Mouse (Mus musculus): ENCODE results near the gene Exoc7. TPM values are rescaled to one million over a fixed set of nuclear protein-coding genes. Genes with fewer than 3 reads are reported as not detected.

Gene Exoc7
- polyA plus RNA-seq, 1 experiment from 2014 or later, result 89.3 TPM

GRCm38 (mm10) chr11:116269560-116269959 is 37.5 kb downstream of the Exoc7 start:
- H3K4me1 ChIP-seq, result peaks cover 14% of the 10 kb centered on the region
- no peaks in the 10 kb centered on the region for H3K9me3 ChIP-seq
- WGBS, result 93% methylated on average over 8 of the region's 8 CpGs
- peaks cover 63% of the 10 kb centered on the region for H3K36me3 ChIP-seq
- H3K27me3 ChIP-seq (replicated peaks), result no peaks in the 10 kb centered on the region
- no peak overlapping the region for H3K4me2 ChIP-seq (replicated peaks)
- no peak for ATAC-seq (ENCODE audit: low FRiP score, low read depth)
- H3K27ac ChIP-seq, result no peak overlapping the region
- H3K4me3 ChIP-seq, result no peak overlapping the region
- H3K9ac ChIP-seq, result no peak overlapping the region

GRCm38 (mm10) chr11:116268313-116268712 is 38.7 kb downstream of the Exoc7 start:
- H3K4me2 ChIP-seq (replicated peaks), result no peak overlapping the region
- H3K9ac ChIP-seq, result no peak overlapping the region
- H3K4me3 ChIP-seq, result no peak overlapping the region
- H3K36me3 ChIP-seq, result peaks cover 76% of the 10 kb centered on the region
- no peak for ATAC-seq (ENCODE audit: low FRiP score, low read depth)
- H3K27me3 ChIP-seq (replicated peaks), result no peaks in the 10 kb centered on the region
- peaks cover 14% of the 10 kb centered on the region for H3K4me1 ChIP-seq
- H3K27ac ChIP-seq, result no peak overlapping the region
- 96% methylated on average over 6 of the region's 6 CpGs for WGBS
- H3K9me3 ChIP-seq, result no peaks in the 10 kb centered on the region

- no peak overlapping the region for H3K9ac ChIP-seq
- H3K27ac ChIP-seq, result no peak overlapping the region
- H3K4me3 ChIP-seq, result no peak overlapping the region
- peaks cover 8% of the 10 kb centered on the region for H3K4me1 ChIP-seq
- 89% methylated on average over 8 of the region's 8 CpGs for WGBS
- H3K9me3 ChIP-seq, result no peaks in the 10 kb centered on the region
- no peak for ATAC-seq (ENCODE audit: low FRiP score, low read depth)
- H3K36me3 ChIP-seq, result peaks cover 82% of the 10 kb centered on the region
- H3K4me2 ChIP-seq (replicated peaks), result no peak overlapping the region
- H3K27me3 ChIP-seq (replicated peaks), result no peaks in the 10 kb centered on the region
Observed at GRCm38 (mm10) chr11:116267637-116268036, 39.4 kb downstream of the Exoc7 start.

GRCm38 (mm10) chr11:116265850-116266249 is 41.2 kb downstream of the Exoc7 start:
- Histone ChIP-seq H3K4me2 (replicated peaks) (no peak overlapping the region), H3K36me3 (peaks cover 95% of the 10 kb centered on the region), H3K4me3 (no peak overlapping the region), H3K9ac (no peak overlapping the region), H3K4me1 (no peaks in the 10 kb centered on the region), H3K27me3 (replicated peaks) (no peaks in the 10 kb centered on the region), H3K9me3 (no peaks in the 10 kb centered on the region), H3K27ac (no peak overlapping the region)
- WGBS, result 91% methylated on average over 4 of the region's 4 CpGs
- no peak for ATAC-seq (ENCODE audit: low FRiP score, low read depth)

- no peaks in the 10 kb centered on the region for H3K27me3 ChIP-seq (replicated peaks)
- no peak for ATAC-seq (ENCODE audit: low FRiP score, low read depth)
- H3K4me2 ChIP-seq (replicated peaks), result no peak overlapping the region
- no peak overlapping the region for H3K27ac ChIP-seq
- H3K9me3 ChIP-seq, result no peaks in the 10 kb centered on the region
- WGBS, result 93% methylated on average over 11 of the region's 11 CpGs
- no peaks in the 10 kb centered on the region for H3K4me1 ChIP-seq
- H3K9ac ChIP-seq, result no peak overlapping the region
- no peak overlapping the region for H3K4me3 ChIP-seq
- H3K36me3 ChIP-seq, result peaks cover 96% of the 10 kb centered on the region
Observed at GRCm38 (mm10) chr11:116265352-116265751, 41.7 kb downstream of the Exoc7 start.

- Histone ChIP-seq H3K9me3 (no peaks in the 10 kb centered on the region), H3K4me3 (no peak overlapping the region), H3K4me1 (no peaks in the 10 kb centered on the region), H3K27ac (no peak overlapping the region), H3K27me3 (replicated peaks) (no peaks in the 10 kb centered on the region), H3K9ac (no peak overlapping the region), H3K36me3 (peaks cover 92% of the 10 kb centered on the region), H3K4me2 (replicated peaks) (no peak overlapping the region)
- ATAC-seq (ENCODE audit: low FRiP score, low read depth), result no peak
- WGBS, result 92% methylated on average over 7 of the region's 7 CpGs
Observed at GRCm38 (mm10) chr11:116260259-116260658, 46.8 kb downstream of the Exoc7 start.

GRCm38 (mm10) chr11:116259461-116259860 is 47.6 kb downstream of the Exoc7 start:
- Histone ChIP-seq H3K27me3 (replicated peaks) (no peaks in the 10 kb centered on the region), H3K4me2 (replicated peaks) (no peak overlapping the region), H3K27ac (no peak overlapping the region), H3K4me3 (no peak overlapping the region), H3K36me3 (peaks cover 94% of the 10 kb centered on the region), H3K4me1 (no peaks in the 10 kb centered on the region), H3K9ac (no peak overlapping the region), H3K9me3 (no peaks in the 10 kb centered on the region)
- WGBS, result 93% methylated on average over 8 of the region's 8 CpGs
- ATAC-seq (ENCODE audit: low FRiP score, low read depth), result no peak

GRCm38 (mm10) chr11:116255982-116256675 is 50.9 kb downstream of the Exoc7 start:
- Histone ChIP-seq H3K36me3 (peaks cover 93% of the 10 kb centered on the region), H3K27ac (no peak overlapping the region)
- no peak for ATAC-seq (ENCODE audit: low FRiP score, low read depth)

GRCm38 (mm10) chr11:116255090-116255981 is 51.7 kb downstream of the Exoc7 start:
- Histone ChIP-seq H3K36me3 (peaks cover 93% of the 10 kb centered on the region), H3K27me3 (replicated peaks) (no peaks in the 10 kb centered on the region), H3K9ac (no peak overlapping the region), H3K4me1 (no peaks in the 10 kb centered on the region), H3K4me3 (no peak overlapping the region), H3K4me2 (replicated peaks) (no peak overlapping the region), H3K27ac (no peak overlapping the region), H3K9me3 (no peaks in the 10 kb centered on the region)
- 86% methylated on average over 22 of the region's 22 CpGs for WGBS
- no peak for ATAC-seq (ENCODE audit: low FRiP score, low read depth)

More at GRCm38 (mm10) chr11:116255982-116256675, 50.9 kb downstream of the Exoc7 start:
- H3K4me1 ChIP-seq, result no peaks in the 10 kb centered on the region
- H3K9me3 ChIP-seq, result no peaks in the 10 kb centered on the region
- H3K27me3 ChIP-seq (replicated peaks), result no peaks in the 10 kb centered on the region
- H3K9ac ChIP-seq, result no peak overlapping the region
- no peak overlapping the region for H3K4me3 ChIP-seq
- WGBS, result 91% methylated on average over 9 of the region's 9 CpGs
- H3K4me2 ChIP-seq (replicated peaks), result no peak overlapping the region

GRCm38 (mm10) chr11:116254627-116255026 is 52.4 kb downstream of the Exoc7 start:
- H3K27ac ChIP-seq, result no peak overlapping the region
- ATAC-seq (ENCODE audit: low FRiP score, low read depth), result no peak
- H3K4me1 ChIP-seq, result no peaks in the 10 kb centered on the region
- H3K27me3 ChIP-seq (replicated peaks), result no peaks in the 10 kb centered on the region
- WGBS, result 88% methylated on average over 9 of the region's 9 CpGs
- H3K36me3 ChIP-seq, result peaks cover 93% of the 10 kb centered on the region
- no peak overlapping the region for H3K4me2 ChIP-seq (replicated peaks)
- no peak overlapping the region for H3K9ac ChIP-seq
- no peak overlapping the region for H3K4me3 ChIP-seq
- H3K9me3 ChIP-seq, result no peaks in the 10 kb centered on the region

GRCm38 (mm10) chr11:116253076-116253600 is 53.9 kb downstream of the Exoc7 start:
- no peak overlapping the region for H3K9ac ChIP-seq
- no peak overlapping the region for H3K4me3 ChIP-seq
- 85% methylated on average over 3 of the region's 3 CpGs for WGBS
- H3K4me1 ChIP-seq, result no peaks in the 10 kb centered on the region
- no peaks in the 10 kb centered on the region for H3K9me3 ChIP-seq
- H3K36me3 ChIP-seq, result peaks cover 93% of the 10 kb centered on the region
- ATAC-seq (ENCODE audit: low FRiP score, low read depth), result no peak
- H3K4me2 ChIP-seq (replicated peaks), result no peak overlapping the region
- no peaks in the 10 kb centered on the region for H3K27me3 ChIP-seq (replicated peaks)
- no peak overlapping the region for H3K27ac ChIP-seq

- Histone ChIP-seq H3K4me1 (no peaks in the 10 kb centered on the region), H3K4me3 (no peak overlapping the region), H3K9me3 (no peaks in the 10 kb centered on the region), H3K4me2 (replicated peaks) (no peak overlapping the region), H3K27me3 (replicated peaks) (no peaks in the 10 kb centered on the region), H3K36me3 (peaks cover 96% of the 10 kb centered on the region), H3K9ac (no peak overlapping the region), H3K27ac (no peak overlapping the region)
- ATAC-seq (ENCODE audit: low FRiP score, low read depth), result no peak
- 94% methylated on average over 8 of the region's 8 CpGs for WGBS
Observed at GRCm38 (mm10) chr11:116250898-116251297, 56.1 kb downstream of the Exoc7 start.
